Mouse (Mus musculus) midbrain, embryonic 11.5 days (tissue): ENCODE results near the gene Npas3. TPM values are rescaled to one million over a fixed set of nuclear protein-coding genes. Genes with fewer than 3 reads are reported as not detected.

Experiments used
- ATAC-seq: fragments of 200-750 bp; cut with Nextera tagmentation; 2 replicates; pipeline ENCODE4 v1.8.0; 2017; ENCODE audit warnings: moderate TSS enrichment, moderate library complexity; ENCODE audit not compliant: low FRiP score
- DNase-seq: peaks from one replicate; pipeline ENCODE4 v3.0.0; 2015; ENCODE audit warnings: low spot score; ENCODE audit errors: missing footprints
- H3K27ac ChIP-seq: fragments of 300-500 bp; sonication (generic); 2 replicates; pipeline ENCODE4 v1.5.1; 2014; ENCODE audit warnings: low read depth, low read length
- H3K27me3 ChIP-seq: fragments of 300-500 bp; sonication (generic); 2 replicates; pipeline ENCODE4 v1.6.1; 2014; ENCODE audit warnings: mild to moderate bottlenecking, low read length, moderate library complexity, mixed read lengths; ENCODE audit not compliant: control insufficient read depth, insufficient read depth
- H3K36me3 ChIP-seq: fragments of 300-500 bp; sonication (generic); 2 replicates; pipeline ENCODE4 v1.6.1; 2014; ENCODE audit warnings: mild to moderate bottlenecking, low read length, moderate library complexity, mixed read lengths; ENCODE audit not compliant: control insufficient read depth, insufficient read depth
- H3K4me1 ChIP-seq: fragments of 300-500 bp; sonication (generic); 2 replicates; pipeline ENCODE4 v1.6.1; 2014; ENCODE audit warnings: low read length; ENCODE audit not compliant: control insufficient read depth, insufficient read depth
- H3K4me2 ChIP-seq: fragments of 300-500 bp; sonication (generic); 2 replicates; pipeline ENCODE4 v1.6.1; 2014; ENCODE audit warnings: mild to moderate bottlenecking, moderate library complexity
- H3K4me3 ChIP-seq: fragments of 300-500 bp; sonication (generic); 2 replicates; pipeline ENCODE4 v1.5.1; 2014; ENCODE audit warnings: low read depth, low read length
- H3K9ac ChIP-seq: fragments of 300-500 bp; sonication (generic); 2 replicates; pipeline ENCODE4 v1.6.1; 2014; ENCODE audit warnings: low read length
- H3K9me3 ChIP-seq: fragments of 300-500 bp; sonication (generic); 2 replicates; pipeline ENCODE4 v1.6.1; 2016; ENCODE audit warnings: low read length; ENCODE audit not compliant: control insufficient read depth
- WGBS: fragments of 180-500 bp; shearing (Covaris S2); extraction: QIAGEN DNeasy Blood & Tissue Kit; methylation state at CpG from one replicate; pipeline ENCODE4 v1.1.7; 2014; 5-methylcytosine and 5-hydroxymethylcytosine counted together
- polyA plus RNA-seq: library from polyadenylated mRNA; unstranded; fragments of >200 nt; fragmentation: Nextera tagmentation; extraction: Ambion mirVana; gene quantifications from 2 replicates; pipeline ENCODE4 v1.2.1, GENCODE M21; 2014

The Npas3 gene
- polyA plus RNA-seq, 1 experiment from 2014 or later = 17.7 TPM

GRCm38 (mm10) chr12:53558259-53558658 is 309.8 kb downstream of the Npas3 start:
- no peak for DNase-seq
- Histone ChIP-seq H3K36me3 (no peaks in the 10 kb centered on the region), H3K9me3 (no peaks in the 10 kb centered on the region), H3K4me2 (no peak overlapping the region), H3K4me3 (no peak overlapping the region), H3K27ac (no peak overlapping the region), H3K4me1 (no peaks in the 10 kb centered on the region), H3K9ac (no peak overlapping the region), H3K27me3 (no peaks in the 10 kb centered on the region)
- ATAC-seq = no peak
- WGBS = 94% methylated on average over 1 of the region's 1 CpGs

DNA sequence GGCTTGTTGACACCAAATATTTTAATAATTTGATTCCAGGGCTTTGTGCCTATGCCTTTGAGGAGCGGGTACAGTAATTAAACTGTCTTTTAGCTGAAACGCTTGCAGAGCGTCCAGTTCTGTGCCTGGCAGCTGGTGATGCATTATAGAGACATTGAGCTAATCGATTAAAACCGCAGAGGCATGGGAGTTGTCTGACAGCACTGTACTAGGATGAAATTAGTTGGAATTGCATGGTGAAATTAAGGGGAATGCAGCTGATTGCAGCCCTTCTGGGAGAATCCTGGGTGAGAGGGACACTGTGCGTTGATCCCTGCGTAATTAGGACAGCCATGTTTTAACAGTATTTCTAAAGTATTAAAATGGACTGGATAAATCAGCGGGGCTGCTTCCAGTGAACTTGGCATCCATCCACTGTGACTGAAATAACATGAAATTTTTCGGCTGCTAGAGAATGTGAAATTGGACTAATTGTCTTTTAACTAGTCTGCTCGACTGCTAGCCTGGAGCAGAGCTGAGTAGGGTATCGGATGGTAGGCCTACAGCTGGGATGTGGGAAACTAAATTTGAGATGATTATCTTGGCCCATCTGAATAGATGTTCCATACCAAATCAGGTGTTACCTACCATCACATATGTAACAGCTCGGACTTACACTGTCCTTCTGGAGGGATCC is 318.4 kb downstream of the Npas3 start:
- WGBS = 91% methylated on average over 12 of the region's 12 CpGs
- no peaks in the 10 kb centered on the region for H3K9me3 ChIP-seq
- ATAC-seq (no peak), DNase-seq (no peak)
- no peak overlapping the region for H3K27ac ChIP-seq
- H3K4me2 ChIP-seq = no peak overlapping the region
- no peaks in the 10 kb centered on the region for H3K36me3 ChIP-seq
- no peak overlapping the region for H3K4me3 ChIP-seq
- no peak overlapping the region for H3K9ac ChIP-seq
- H3K4me1 ChIP-seq = no peaks in the 10 kb centered on the region
- no peaks in the 10 kb centered on the region for H3K27me3 ChIP-seq

DNA sequence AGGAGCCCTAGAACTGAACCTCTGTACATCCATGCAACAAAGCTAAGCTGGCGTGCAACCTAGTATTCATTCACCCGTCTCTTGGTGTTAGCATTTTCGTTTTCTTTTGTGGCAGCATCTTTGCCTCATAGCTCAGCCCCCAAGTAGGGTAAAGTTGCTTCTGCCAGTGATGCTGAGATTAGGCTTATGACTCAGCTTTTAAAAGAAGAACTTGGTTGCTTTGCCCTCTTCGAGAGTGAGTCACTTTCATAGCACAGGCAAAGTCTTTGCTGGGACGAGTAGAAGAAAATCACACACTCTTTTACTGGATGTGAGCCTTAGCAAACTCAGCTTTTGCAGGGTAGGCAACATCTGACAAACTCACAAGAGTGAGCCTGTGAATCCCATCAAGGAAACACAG is 332.7 kb downstream of the Npas3 start:
- WGBS = 86% methylated on average over 5 of the region's 5 CpGs

DNA sequence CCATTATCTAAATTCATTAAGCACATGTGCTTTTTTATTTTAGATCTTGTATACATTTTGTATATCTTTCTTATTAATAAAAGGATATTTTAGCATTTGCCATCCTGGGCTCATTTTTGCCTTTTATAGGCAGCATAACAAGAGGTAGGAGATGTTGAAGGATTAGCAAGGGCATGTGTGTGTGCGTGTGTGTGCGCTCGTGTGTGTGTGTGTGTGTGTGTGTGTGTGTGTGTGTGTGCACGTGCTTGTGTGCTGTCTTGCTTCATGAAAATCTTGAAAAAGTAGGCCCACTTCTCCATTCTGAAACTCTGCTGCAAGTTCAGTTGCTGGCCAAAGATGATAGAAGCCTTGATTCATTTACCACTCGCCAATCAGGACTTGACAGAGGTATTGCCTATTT is 338.8 kb downstream of the Npas3 start:
- H3K9ac ChIP-seq = no peak overlapping the region
- DNase-seq (no peak), ATAC-seq (no peak)
- no peaks in the 10 kb centered on the region for H3K27me3 ChIP-seq
- H3K36me3 ChIP-seq = no peaks in the 10 kb centered on the region
- no peak overlapping the region for H3K27ac ChIP-seq
- 84% methylated on average over 5 of the region's 5 CpGs for WGBS
- peaks cover 7% of the 10 kb centered on the region for H3K4me1 ChIP-seq
- no peak overlapping the region for H3K4me3 ChIP-seq
- no peak overlapping the region for H3K4me2 ChIP-seq
- H3K9me3 ChIP-seq = no peaks in the 10 kb centered on the region

More for the DNA sequence above, 332.7 kb downstream of the Npas3 start:
- Histone ChIP-seq H3K4me1 (no peaks in the 10 kb centered on the region), H3K36me3 (no peaks in the 10 kb centered on the region), H3K4me2 (no peak overlapping the region), H3K27me3 (no peaks in the 10 kb centered on the region), H3K9me3 (no peaks in the 10 kb centered on the region), H3K27ac (no peak overlapping the region), H3K4me3 (no peak overlapping the region), H3K9ac (no peak overlapping the region)
- no peak for ATAC-seq
- DNase-seq = no peak

GRCm38 (mm10) chr12:53587691-53588504 is 339.4 kb downstream of the Npas3 start:
- no peak for DNase-seq
- Histone ChIP-seq H3K36me3 (no peaks in the 10 kb centered on the region), H3K27ac (0 out of 2 replicates have a peak overlapping the region, but pooled peaks have one; percentile 32), H3K4me2 (no peak overlapping the region), H3K9ac (no peak overlapping the region), H3K4me1 (peaks cover 7% of the 10 kb centered on the region), H3K9me3 (no peaks in the 10 kb centered on the region), H3K27me3 (no peaks in the 10 kb centered on the region), H3K4me3 (no peak overlapping the region)
- WGBS = 81% methylated on average over 19 of the region's 19 CpGs
- peak; percentile 75 for ATAC-seq

GRCm38 (mm10) chr12:53589446-53589961 is 341.0 kb downstream of the Npas3 start:
- Histone ChIP-seq H3K36me3 (no peaks in the 10 kb centered on the region), H3K4me3 (no peak overlapping the region), H3K27ac (no peak overlapping the region), H3K4me2 (no peak overlapping the region), H3K9me3 (no peaks in the 10 kb centered on the region), H3K27me3 (no peaks in the 10 kb centered on the region), H3K4me1 (peaks cover 7% of the 10 kb centered on the region), H3K9ac (no peak overlapping the region)
- ATAC-seq (no peak), DNase-seq (no peak)
- WGBS = 66% methylated on average over 6 of the region's 6 CpGs

- no peak for ATAC-seq
- Histone ChIP-seq H3K9ac (no peak overlapping the region), H3K36me3 (no peaks in the 10 kb centered on the region), H3K9me3 (no peaks in the 10 kb centered on the region), H3K4me3 (no peak overlapping the region), H3K4me1 (no peaks in the 10 kb centered on the region), H3K27ac (no peak overlapping the region), H3K4me2 (no peak overlapping the region), H3K27me3 (no peaks in the 10 kb centered on the region)
- 73% methylated on average over 6 of the region's 6 CpGs for WGBS
- no peak for DNase-seq
These were observed 357.2 kb downstream of the Npas3 start for GRCm38 (mm10) chr12:53605661-53606060.

DNA sequence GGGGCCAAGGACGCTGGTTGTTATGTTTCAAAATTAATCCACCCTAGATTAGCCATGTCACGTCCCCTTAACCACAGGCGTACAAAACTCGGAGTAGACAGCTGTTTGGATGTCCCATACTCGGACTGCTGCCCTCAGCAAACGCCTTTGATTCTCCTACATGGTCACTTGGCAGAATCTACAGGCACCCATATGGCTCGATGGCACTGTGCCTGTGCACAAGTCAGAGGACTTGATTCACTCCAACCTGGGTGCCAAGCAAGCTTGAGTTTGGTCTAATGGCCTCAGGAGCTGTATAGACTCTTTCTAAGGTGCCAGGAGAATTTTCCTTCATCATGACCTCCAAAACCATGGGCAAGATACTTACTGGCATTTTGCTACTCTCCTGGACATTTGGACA is 363.6 kb downstream of the Npas3 start:
- Histone ChIP-seq H3K4me1 (no peaks in the 10 kb centered on the region), H3K9me3 (no peaks in the 10 kb centered on the region), H3K9ac (no peak overlapping the region), H3K27ac (no peak overlapping the region), H3K4me2 (no peak overlapping the region), H3K4me3 (no peak overlapping the region), H3K27me3 (no peaks in the 10 kb centered on the region), H3K36me3 (no peaks in the 10 kb centered on the region)
- WGBS = 93% methylated on average over 7 of the region's 7 CpGs
- no peak for ATAC-seq
- DNase-seq = no peak

DNA sequence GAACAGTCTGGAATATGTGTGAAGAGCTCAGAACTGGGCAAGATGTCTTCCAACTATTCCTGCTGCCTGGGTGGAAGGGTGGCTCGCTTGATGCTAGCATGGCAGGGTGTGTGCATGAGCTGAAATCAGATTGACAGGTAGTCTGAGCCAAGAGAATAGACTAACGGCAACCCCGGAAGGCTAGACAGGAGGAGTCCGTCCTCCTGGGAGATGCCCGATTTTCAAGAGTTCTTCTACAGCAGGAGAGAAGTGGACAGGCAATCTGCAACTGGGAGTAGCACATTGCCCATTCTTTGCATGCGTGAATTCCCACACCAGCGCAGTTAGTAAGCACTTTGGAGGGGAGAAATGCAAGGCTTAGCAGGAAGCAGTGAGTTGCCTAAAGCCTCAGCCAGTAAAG is 372.8 kb downstream of the Npas3 start:
- WGBS = 65% methylated on average over 7 of the region's 7 CpGs

More for the DNA sequence above, 372.8 kb downstream of the Npas3 start:
- Histone ChIP-seq H3K36me3 (no peaks in the 10 kb centered on the region), H3K27me3 (no peaks in the 10 kb centered on the region), H3K9ac (no peak overlapping the region), H3K4me3 (no peak overlapping the region), H3K27ac (no peak overlapping the region), H3K4me1 (peaks cover 19% of the 10 kb centered on the region), H3K4me2 (no peak overlapping the region), H3K9me3 (no peaks in the 10 kb centered on the region)
- ATAC-seq = no peak
- DNase-seq = no peak
